Mouse (Mus musculus) kidney, adult 2 months (tissue): ENCODE measurements around the gene Fgf11.

Source experiments
- CTCF ChIP-seq: fragments of 200-500 bp; conservative IDR thresholded peaks from 2 replicates; pipeline ENCODE4 v1.5.1; 2011; ENCODE audit warnings: low read depth, mild to moderate bottlenecking, control low read depth, low read length, moderate library complexity, mixed read lengths; ENCODE audit not compliant: insufficient read depth, insufficient read length
- POLR2A ChIP-seq: fragments of 200-500 bp; IDR thresholded peaks from one replicate; pipeline ENCODE4 v1.6.1; 2011; ENCODE audit warnings: low read depth, low read length, control low read depth

DNA sequence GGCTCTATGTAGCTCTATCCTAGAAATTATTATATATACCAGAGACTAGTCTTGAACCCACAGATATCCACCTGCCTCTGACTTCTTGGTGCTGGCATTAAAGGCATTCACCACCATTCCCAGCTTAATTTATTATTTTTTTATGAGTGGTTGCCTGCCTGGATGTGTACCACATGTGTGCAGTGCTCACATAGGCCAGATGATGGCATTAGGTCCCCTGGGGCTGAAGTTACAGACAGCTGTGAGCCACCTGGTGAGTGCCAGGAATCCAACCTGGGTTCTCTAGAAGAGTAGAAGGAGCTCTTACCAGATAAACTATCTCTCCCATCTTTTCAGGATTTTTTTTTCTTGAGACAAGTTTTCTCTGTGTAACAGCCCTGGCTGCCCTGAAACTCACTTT, 8.6 kb upstream of the Fgf11 start:
- TF ChIP-seq CTCF = 0 out of 2 replicates have a peak, but pooled peaks have one; percentile 10
- TF ChIP-seq POLR2A = no peak
